Mouse (Mus musculus) spleen, postnatal 14 days (tissue): ENCODE data around the gene Rcn2.
"Not testable (repeated sequence)": the region's sequence is repeated elsewhere in the genome, so short reads cannot be mapped to it uniquely, and the experiment has no call there.

Experiments used
- DNase-seq, 2 experiments: peaks; one replicate each; pipeline ENCODE4 v3.0.0; 2021 to 2022; ENCODE audit warnings: low spot score in 2 of 2

The Rcn2 gene

GRCm38 (mm10) chr9:56041372-56042180, at the start of gene Rcn2:
Gene Rcn2, plus strand, starts transcription at chr9:56041845.
- DNase-seq, result peak; percentile 90 to 93

GRCm38 (mm10) chr9:56004679-56005078, 37.0 kb upstream of the Rcn2 start:
- DNase-seq, result not testable (repeated sequence)

DNA sequence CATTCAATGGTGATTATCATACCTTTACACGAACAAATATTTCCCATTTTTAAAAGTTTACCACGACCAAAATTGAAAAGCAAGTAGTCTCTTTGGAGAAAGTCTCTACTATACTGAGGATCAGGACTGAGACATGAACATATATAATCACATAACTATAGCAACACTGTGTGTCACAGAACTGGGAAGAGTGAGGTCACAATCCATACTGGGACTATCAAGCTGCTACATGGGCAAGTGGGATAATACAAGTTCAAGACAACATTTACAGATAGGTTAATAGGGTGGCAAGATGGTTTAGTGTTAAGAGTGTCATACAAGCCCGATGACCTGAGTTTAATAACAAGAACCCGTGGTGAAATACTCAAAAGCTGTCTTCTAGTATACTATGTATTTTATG, 31.2 kb upstream of the Rcn2 start, which contains the start of gene 4930563M21Rik:
TSS of gene 4930563M21Rik (minus strand) at position 101 of the 400 bp plus-strand sequence.
- no peak for DNase-seq

DNA sequence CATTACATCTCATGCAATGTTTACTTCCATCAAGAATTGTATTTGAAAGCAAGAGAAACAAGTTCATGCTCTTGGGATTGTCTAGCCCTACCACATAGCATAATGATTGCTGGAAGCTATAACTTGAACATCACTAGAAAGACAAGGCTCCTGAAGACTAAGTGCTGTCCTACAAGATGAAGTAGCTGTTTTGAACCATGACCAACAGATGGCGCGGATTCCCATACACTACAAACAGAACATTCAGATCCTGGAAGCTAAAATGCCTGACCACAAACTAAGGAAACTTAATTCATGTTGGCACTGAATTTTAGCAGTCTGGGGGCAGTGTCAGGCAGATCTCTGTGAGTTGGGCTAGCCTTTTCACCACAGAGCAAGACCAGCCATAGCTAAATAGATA, 16.9 kb upstream of the Rcn2 start:
- no peak for DNase-seq

- DNase-seq, result no peak
Observed at GRCm38 (mm10) chr9:56027292-56027691, 14.4 kb upstream of the Rcn2 start.

GRCm38 (mm10) chr9:56032219-56032618, 9.4 kb upstream of the Rcn2 start:
- DNase-seq, result no peak

GRCm38 (mm10) chr9:56042181-56042621, 556 bp downstream of the Rcn2 start:
- no peak for DNase-seq

GRCm38 (mm10) chr9:56053796-56054195, 12.2 kb downstream of the Rcn2 start:
- DNase-seq, result no peak

GRCm38 (mm10) chr9:56056147-56056546, 14.5 kb downstream of the Rcn2 start:
- DNase-seq, result no peak

- DNase-seq, result no peak
Observed at GRCm38 (mm10) chr9:56062336-56062735, 20.7 kb downstream of the Rcn2 start.

DNA sequence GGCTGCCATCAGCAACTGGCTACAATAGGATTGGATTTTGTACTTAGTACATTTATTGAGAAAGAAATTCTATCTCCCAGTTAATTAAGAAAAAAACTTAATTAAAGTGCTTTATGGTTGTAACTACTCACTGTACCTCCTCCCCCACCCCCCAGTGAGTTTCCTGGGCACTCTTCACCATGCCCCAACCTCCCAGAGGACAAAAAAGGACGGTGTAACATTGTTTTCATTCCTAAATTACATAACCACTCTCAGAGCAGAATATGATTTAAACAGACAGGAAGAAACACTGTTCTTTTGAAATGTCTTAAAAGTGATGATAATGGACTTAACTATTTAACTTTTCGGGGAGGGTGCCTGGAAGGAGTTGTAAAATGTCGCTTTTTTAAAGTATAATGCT, 23.4 kb downstream of the Rcn2 start:
- DNase-seq, result no peak

GRCm38 (mm10) chr9:56067964-56068363, 26.3 kb downstream of the Rcn2 start:
- no peak for DNase-seq

DNA sequence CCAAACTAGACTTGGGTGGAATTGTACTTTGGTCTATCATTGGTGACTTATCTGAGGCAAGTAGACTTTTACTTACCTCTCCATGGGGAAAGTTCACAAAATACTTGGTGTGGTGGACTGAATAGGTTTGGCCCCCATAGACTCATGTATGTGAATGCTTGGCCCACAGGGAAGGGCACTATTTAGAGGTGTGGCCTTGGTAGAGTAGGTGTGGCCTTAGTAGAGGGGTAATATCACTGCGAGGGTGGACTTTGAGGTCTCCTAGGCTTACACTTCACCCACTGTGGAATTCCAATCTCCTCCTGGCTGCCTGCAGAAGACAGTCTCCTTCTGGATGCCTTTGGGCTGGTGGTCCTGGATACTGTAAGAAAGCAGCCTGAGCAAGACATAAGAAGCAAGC, 27.0 kb downstream of the Rcn2 start:
- DNase-seq, result no peak

GRCm38 (mm10) chr9:56072861-56073260, 31.2 kb downstream of the Rcn2 start:
- DNase-seq, result no peak

GRCm38 (mm10) chr9:56074863-56075262, 33.2 kb downstream of the Rcn2 start:
- no peak for DNase-seq

GRCm38 (mm10) chr9:56075264-56075663, 33.6 kb downstream of the Rcn2 start:
- peak in 1 of 2 experiments; percentile 47 for DNase-seq

GRCm38 (mm10) chr9:56075901-56076620, 34.4 kb downstream of the Rcn2 start:
- DNase-seq, result peak in 1 of 2 experiments; percentile 45

- no peak for DNase-seq
Observed at GRCm38 (mm10) chr9:56079587-56079986, 37.9 kb downstream of the Rcn2 start.

GRCm38 (mm10) chr9:56086524-56086923, 44.9 kb downstream of the Rcn2 start:
- no peak for DNase-seq

- DNase-seq, result peak; percentile 53 to 58
Observed at GRCm38 (mm10) chr9:56089778-56090520, 48.3 kb downstream of the Rcn2 start, which contains the start of gene Pstpip1. Gene Pstpip1, plus strand, starts transcription at chr9:56089962.

DNA sequence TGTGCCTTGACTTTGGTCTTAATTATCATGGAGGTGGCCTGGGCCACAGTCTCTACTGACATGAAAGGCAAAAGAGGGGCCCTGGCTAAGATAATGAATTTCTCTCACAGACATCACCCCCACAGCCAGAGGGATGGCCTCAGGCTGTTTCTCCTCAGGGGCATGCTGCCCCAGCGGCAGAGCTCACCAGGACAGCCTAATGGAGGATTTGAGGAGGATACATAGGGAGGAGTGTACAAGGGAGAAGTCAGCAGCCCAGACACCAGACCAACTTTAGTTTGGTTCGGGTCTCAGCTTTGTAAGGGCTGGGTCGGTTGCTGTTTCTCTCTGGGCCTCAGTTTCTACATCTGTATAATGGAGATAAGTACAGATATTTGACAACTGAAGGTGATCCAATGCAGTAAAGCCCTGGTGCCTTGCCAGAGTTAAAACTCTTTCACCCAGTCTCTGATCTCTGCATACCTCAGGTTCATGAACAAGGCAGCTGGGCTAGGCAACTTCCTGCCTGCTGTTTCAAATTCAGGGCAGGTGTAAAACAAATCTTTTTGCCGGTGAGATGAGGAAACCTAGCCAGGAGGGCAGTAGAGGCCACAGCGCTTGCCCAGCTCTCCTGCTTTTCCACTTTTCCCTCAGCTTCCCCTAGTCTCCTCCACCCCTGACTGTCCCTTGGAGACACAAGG, 49.0 kb downstream of the Rcn2 start:
- no peak for DNase-seq
